Mouse (Mus musculus): ENCODE results near the gene Tubg2. TPM values are rescaled to one million over a fixed set of nuclear protein-coding genes. Genes with fewer than 3 reads are reported as not detected.

Tubg2 gene
- polyA plus RNA-seq, 1 experiment: 1.9 TPM

- Histone ChIP-seq H3K4me1 (ENCODE audit: control insufficient read depth, insufficient read depth, insufficient read length, low read length) (no peaks in the 10 kb centered on the region; the same call in 1 of the 2 replicates), H3K27ac (replicated peaks; ENCODE audit: low read depth, low read length) (no peak overlapping the region), H3K4me3 (ENCODE audit: insufficient read depth, low read depth, low read length) (no peak overlapping the region)
Observed at GRCm38 (mm10) chr11:101188166-101188805, 32.6 kb downstream of the Tubg2 start.

- H3K27ac ChIP-seq (replicated peaks; ENCODE audit: low read depth, low read length): no peak overlapping the region; the same call in 1 of the 2 replicates
- H3K4me3 ChIP-seq (ENCODE audit: insufficient read depth, low read depth, low read length): no peak overlapping the region
- H3K4me1 ChIP-seq (ENCODE audit: control insufficient read depth, insufficient read depth, insufficient read length, low read length): peaks cover 2% of the 10 kb centered on the region
Observed at GRCm38 (mm10) chr11:101189495-101190180, 33.9 kb downstream of the Tubg2 start.

- Histone ChIP-seq H3K4me1 (ENCODE audit: control insufficient read depth, insufficient read depth, insufficient read length, low read length) (peaks cover 2% of the 10 kb centered on the region), H3K27ac (replicated peaks; ENCODE audit: low read depth, low read length) (no peak overlapping the region), H3K4me3 (ENCODE audit: insufficient read depth, low read depth, low read length) (no peak overlapping the region)
Observed at GRCm38 (mm10) chr11:101190181-101190912, 34.6 kb downstream of the Tubg2 start.

- Histone ChIP-seq H3K4me1 (ENCODE audit: control insufficient read depth, insufficient read depth, insufficient read length, low read length) (peaks cover 2% of the 10 kb centered on the region), H3K27ac (replicated peaks; ENCODE audit: low read depth, low read length) (no peak overlapping the region), H3K4me3 (ENCODE audit: insufficient read depth, low read depth, low read length) (no peak overlapping the region)
Observed at GRCm38 (mm10) chr11:101190913-101191907, 35.5 kb downstream of the Tubg2 start.

GRCm38 (mm10) chr11:101191919-101192470 lies 36.3 kb downstream of the Tubg2 start:
- H3K27ac ChIP-seq (replicated peaks; ENCODE audit: low read depth, low read length): no peak overlapping the region
- H3K4me1 ChIP-seq (ENCODE audit: control insufficient read depth, insufficient read depth, insufficient read length, low read length): peaks cover 2% of the 10 kb centered on the region

GRCm38 (mm10) chr11:101192646-101193045 lies 36.9 kb downstream of the Tubg2 start:
- no peak overlapping the region for H3K4me3 ChIP-seq (ENCODE audit: insufficient read depth, low read depth, low read length)
- no peak overlapping the region for H3K27ac ChIP-seq (replicated peaks; ENCODE audit: low read depth, low read length)
- peaks cover 2% of the 10 kb centered on the region for H3K4me1 ChIP-seq (ENCODE audit: control insufficient read depth, insufficient read depth, insufficient read length, low read length)

More at GRCm38 (mm10) chr11:101191919-101192470, 36.3 kb downstream of the Tubg2 start:
- H3K4me3 ChIP-seq (ENCODE audit: insufficient read depth, low read depth, low read length): no peak overlapping the region

- H3K27ac ChIP-seq (replicated peaks; ENCODE audit: low read depth, low read length): no peak overlapping the region
- no peak overlapping the region for H3K4me3 ChIP-seq (ENCODE audit: insufficient read depth, low read depth, low read length)
- peaks cover 2% of the 10 kb centered on the region for H3K4me1 ChIP-seq (ENCODE audit: control insufficient read depth, insufficient read depth, insufficient read length, low read length)
Observed at GRCm38 (mm10) chr11:101193076-101193475, 37.4 kb downstream of the Tubg2 start.

- H3K27ac ChIP-seq (replicated peaks; ENCODE audit: low read depth, low read length): peak overlapping the region; percentile 50; the same call in 1 of the 2 replicates
- H3K4me3 ChIP-seq (ENCODE audit: insufficient read depth, low read depth, low read length): no peak overlapping the region
- H3K4me1 ChIP-seq (ENCODE audit: control insufficient read depth, insufficient read depth, insufficient read length, low read length): peaks cover 2% of the 10 kb centered on the region
Observed at GRCm38 (mm10) chr11:101194137-101194536, 38.4 kb downstream of the Tubg2 start.

GRCm38 (mm10) chr11:101194643-101195042 lies 38.9 kb downstream of the Tubg2 start:
- peaks cover 2% of the 10 kb centered on the region for H3K4me1 ChIP-seq (ENCODE audit: control insufficient read depth, insufficient read depth, insufficient read length, low read length)
- peak overlapping the region; percentile 50; the same call in 1 of the 2 replicates for H3K27ac ChIP-seq (replicated peaks; ENCODE audit: low read depth, low read length)
- no peak overlapping the region for H3K4me3 ChIP-seq (ENCODE audit: insufficient read depth, low read depth, low read length)

GRCm38 (mm10) chr11:101195101-101195500 lies 39.4 kb downstream of the Tubg2 start:
- Histone ChIP-seq H3K4me1 (ENCODE audit: control insufficient read depth, insufficient read depth, insufficient read length, low read length) (peaks cover 2% of the 10 kb centered on the region), H3K4me3 (ENCODE audit: insufficient read depth, low read depth, low read length) (no peak overlapping the region), H3K27ac (replicated peaks; ENCODE audit: low read depth, low read length) (peak overlapping the region; percentile 73)

GRCm38 (mm10) chr11:101195571-101195970 lies 39.9 kb downstream of the Tubg2 start:
- Histone ChIP-seq H3K4me3 (ENCODE audit: insufficient read depth, low read depth, low read length) (no peak overlapping the region), H3K27ac (replicated peaks; ENCODE audit: low read depth, low read length) (peak overlapping the region; percentile 73), H3K4me1 (ENCODE audit: control insufficient read depth, insufficient read depth, insufficient read length, low read length) (peaks cover 2% of the 10 kb centered on the region)

- Histone ChIP-seq H3K4me3 (ENCODE audit: insufficient read depth, low read depth, low read length) (no peak overlapping the region), H3K4me1 (ENCODE audit: control insufficient read depth, insufficient read depth, insufficient read length, low read length) (peaks cover 2% of the 10 kb centered on the region), H3K27ac (replicated peaks; ENCODE audit: low read depth, low read length) (peak overlapping the region; percentile 73)
Observed at GRCm38 (mm10) chr11:101196175-101196574, 40.5 kb downstream of the Tubg2 start.

- no peaks in the 10 kb centered on the region for H3K4me1 ChIP-seq (ENCODE audit: control insufficient read depth, insufficient read depth, insufficient read length, low read length)
- no peak overlapping the region for H3K27ac ChIP-seq (replicated peaks; ENCODE audit: low read depth, low read length)
- no peak overlapping the region for H3K4me3 ChIP-seq (ENCODE audit: insufficient read depth, low read depth, low read length)
Observed at GRCm38 (mm10) chr11:101199555-101199954, 43.8 kb downstream of the Tubg2 start.

GRCm38 (mm10) chr11:101200986-101201385 lies 45.3 kb downstream of the Tubg2 start:
- Histone ChIP-seq H3K27ac (replicated peaks; ENCODE audit: low read depth, low read length) (no peak overlapping the region), H3K4me1 (ENCODE audit: control insufficient read depth, insufficient read depth, insufficient read length, low read length) (no peaks in the 10 kb centered on the region), H3K4me3 (ENCODE audit: insufficient read depth, low read depth, low read length) (no peak overlapping the region)
